Mouse (Mus musculus): ENCODE measurements at regions not wholly inside any gene's neighbourhood (a gene's known extent, or its start where the extent isn't known, plus 50 kb on each side); places are given as distances from the start of the nearest gene placed in this dataset.
"Not testable (repeated sequence)": the region's sequence is repeated elsewhere in the genome, so short reads cannot be mapped to it uniquely, and the experiment has no call there.

DNA sequence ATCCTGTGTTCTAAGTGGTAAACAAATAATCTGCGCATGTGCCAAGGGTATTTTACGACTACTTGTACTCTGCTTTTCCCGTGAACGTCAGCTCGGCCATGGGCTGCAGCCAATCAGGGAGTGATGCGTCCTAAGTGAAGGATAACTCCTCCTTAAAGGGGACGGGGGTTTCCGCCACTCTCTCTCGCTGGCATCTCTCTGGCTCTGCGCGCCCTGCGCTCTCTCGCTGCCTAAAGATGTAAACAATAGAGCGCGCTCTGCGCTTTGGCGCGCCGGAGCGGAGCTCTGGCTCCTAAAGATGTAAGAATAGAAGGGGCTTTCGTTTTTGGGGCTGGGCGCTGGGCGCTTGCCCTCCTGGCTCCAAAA, 137.7 kb downstream of the Zfp619 start:
- not testable (repeated sequence) for TF ChIP-seq POLR2A (IDR thresholded peaks at IDR 0.05; ENCODE audit: control insufficient read depth, low read depth, low read length); CTCF (IDR thresholded peaks at IDR 0.05; ENCODE audit: control insufficient read depth, insufficient read depth, insufficient replicate concordance, low read depth, low read length)
